Mouse (Mus musculus) liver, adult 2 months (tissue): ENCODE measurements around the gene Cntfr.

Experiments used
- CTCF ChIP-seq: fragments of 200-500 bp; IDR thresholded peaks from 2 replicates; pipeline ENCODE4 v1.5.1; 2011; ENCODE audit warnings: low read depth, low read length, control low read depth
- POLR2A ChIP-seq: fragments of 200-500 bp; IDR thresholded peaks from 2 replicates; pipeline ENCODE4 v1.6.1; 2011; ENCODE audit warnings: low read length, control low read depth; ENCODE audit not compliant: insufficient read depth; ENCODE audit errors: extremely low read depth

- no peak for TF ChIP-seq POLR2A
- no peak for TF ChIP-seq CTCF
These were observed 31.7 kb downstream of the Cntfr start for GRCm38 (mm10) chr4:41665009-41665675.
